Mouse (Mus musculus): ENCODE measurements at regions not wholly inside any gene's neighbourhood (a gene's known extent, or its start where the extent isn't known, plus 50 kb on each side); places are given as distances from the start of the nearest gene placed in this dataset.

DNA sequence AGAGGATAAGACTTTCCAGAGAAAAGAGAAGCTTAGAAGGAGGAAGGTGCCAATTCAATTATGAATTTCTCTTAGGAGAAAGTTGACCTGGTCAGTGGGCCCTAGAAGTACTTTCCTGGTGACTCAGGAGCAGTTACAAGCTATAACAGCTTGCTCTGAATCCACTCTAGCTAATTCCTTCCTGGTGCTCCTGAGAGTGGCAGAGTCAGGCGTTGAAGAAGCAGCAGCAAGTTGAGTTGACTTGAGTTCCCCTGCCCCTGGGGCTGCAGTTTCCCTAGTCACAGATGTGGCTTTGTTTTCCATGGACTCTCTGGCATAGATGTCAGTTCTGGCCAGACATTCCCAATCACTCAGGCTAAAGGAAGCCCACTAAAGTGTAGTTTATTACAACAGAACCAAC is 85.9 kb downstream of the Osr1 start:
- Histone ChIP-seq H3K9ac (no peak overlapping the region), H3K27me3 (no peaks in the 10 kb centered on the region), H3K36me3 (no peaks in the 10 kb centered on the region), H3K27ac (no peak overlapping the region), H3K4me2 (no peak overlapping the region), H3K9me3 (no peaks in the 10 kb centered on the region), H3K4me1 (0 out of 2 replicates have a peak, but pooled peaks cover 2% of the 10 kb centered on the region), H3K4me3 (no peak overlapping the region)
- WGBS, result 36% methylated on average over 1 of the region's 1 CpGs
- no peak for ATAC-seq (ENCODE audit: insufficient number of reproducible peaks, low FRiP score, low TSS enrichment, low read depth)

DNA sequence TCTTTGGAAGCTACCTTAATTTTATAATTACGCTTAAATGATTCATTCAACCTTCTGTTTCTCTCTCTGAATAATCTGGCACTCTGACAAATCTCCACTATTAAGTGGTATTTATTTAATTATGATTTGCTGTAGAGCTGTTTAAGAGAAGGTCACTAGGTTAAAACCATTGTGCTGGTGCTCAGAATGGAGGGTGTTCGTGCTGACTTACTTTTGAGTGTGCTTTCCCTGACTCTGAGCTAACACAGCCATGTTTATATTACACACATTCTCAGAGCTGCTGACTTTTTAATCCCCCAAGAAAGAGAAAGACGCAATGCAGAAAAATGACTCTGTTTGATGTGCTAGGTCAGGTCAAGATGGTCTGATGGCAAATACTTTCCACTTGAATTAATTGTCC is 86.4 kb downstream of the Osr1 start:
- Histone ChIP-seq H3K4me2 (no peak overlapping the region), H3K36me3 (no peaks in the 10 kb centered on the region), H3K27ac (no peak overlapping the region), H3K4me1 (0 out of 2 replicates have a peak, but pooled peaks cover 2% of the 10 kb centered on the region), H3K9ac (no peak overlapping the region), H3K4me3 (no peak overlapping the region), H3K27me3 (no peaks in the 10 kb centered on the region), H3K9me3 (no peaks in the 10 kb centered on the region)
- 55% methylated on average over 3 of the region's 3 CpGs for WGBS
- no peak for ATAC-seq (ENCODE audit: insufficient number of reproducible peaks, low FRiP score, low TSS enrichment, low read depth)

DNA sequence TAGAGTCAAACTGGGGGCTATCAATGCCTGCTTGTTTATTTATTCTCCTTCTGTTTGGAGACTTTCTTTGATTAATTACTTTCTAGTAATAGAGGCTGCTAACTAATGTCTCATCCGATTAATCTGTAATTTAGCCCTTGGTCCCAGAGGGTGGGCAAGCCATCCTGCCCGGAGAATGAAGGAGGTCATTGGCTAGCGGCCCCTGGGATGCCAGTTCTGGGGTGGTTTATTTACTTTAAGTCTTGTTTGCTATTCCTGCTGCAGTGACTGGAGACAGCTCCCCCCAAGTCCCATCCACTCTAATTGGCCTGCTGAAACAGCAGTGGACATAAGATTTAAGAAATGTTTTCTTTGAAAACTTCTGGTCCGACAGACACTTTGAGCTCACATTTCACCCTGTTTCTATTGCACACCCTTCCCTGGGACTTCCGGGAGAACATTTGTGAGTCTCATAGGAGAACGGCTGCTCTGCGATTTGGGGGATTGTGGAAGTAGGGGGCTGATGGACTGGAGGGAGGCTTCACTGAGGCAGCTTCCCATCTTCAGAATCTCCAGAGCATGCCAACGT is 87.4 kb downstream of the Osr1 start:
- Histone ChIP-seq H3K4me1 (0 out of 2 replicates have a peak, but pooled peaks cover 2% of the 10 kb centered on the region), H3K9ac (no peak overlapping the region), H3K36me3 (no peaks in the 10 kb centered on the region), H3K4me2 (no peak overlapping the region), H3K27ac (no peak overlapping the region), H3K9me3 (no peaks in the 10 kb centered on the region), H3K4me3 (no peak overlapping the region), H3K27me3 (no peaks in the 10 kb centered on the region)
- no peak for ATAC-seq (ENCODE audit: insufficient number of reproducible peaks, low FRiP score, low TSS enrichment, low read depth)
- 43% methylated on average over 8 of the region's 8 CpGs for WGBS

DNA sequence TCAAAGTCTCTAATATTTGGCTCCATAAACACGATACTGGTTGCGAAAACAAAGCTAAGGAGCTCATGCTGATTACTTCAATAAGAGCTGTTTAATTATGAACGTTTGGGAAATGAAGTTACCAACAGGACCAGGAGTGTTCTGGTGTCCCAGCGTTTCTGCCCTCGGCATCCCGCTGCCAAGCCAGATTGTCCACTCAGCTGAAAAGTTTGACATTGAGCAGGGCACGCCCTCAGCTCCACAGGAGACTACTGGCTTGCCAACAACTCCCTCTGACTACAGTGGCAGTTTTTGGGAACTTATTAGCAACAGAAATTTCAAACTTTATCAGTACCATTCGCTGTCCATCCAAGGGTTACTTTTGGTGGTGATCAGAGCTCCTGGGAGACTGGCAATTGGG is 87.9 kb downstream of the Osr1 start:
- H3K9me3 ChIP-seq, result no peaks in the 10 kb centered on the region
- no peak overlapping the region for H3K27ac ChIP-seq
- H3K36me3 ChIP-seq, result no peaks in the 10 kb centered on the region
- 0 out of 2 replicates have a peak, but pooled peaks cover 2% of the 10 kb centered on the region for H3K4me1 ChIP-seq
- no peaks in the 10 kb centered on the region for H3K27me3 ChIP-seq
- H3K4me3 ChIP-seq, result no peak overlapping the region
- H3K4me2 ChIP-seq, result no peak overlapping the region
- H3K9ac ChIP-seq, result no peak overlapping the region
- WGBS, result 64% methylated on average over 8 of the region's 8 CpGs
- no peak for ATAC-seq (ENCODE audit: insufficient number of reproducible peaks, low FRiP score, low TSS enrichment, low read depth)

DNA sequence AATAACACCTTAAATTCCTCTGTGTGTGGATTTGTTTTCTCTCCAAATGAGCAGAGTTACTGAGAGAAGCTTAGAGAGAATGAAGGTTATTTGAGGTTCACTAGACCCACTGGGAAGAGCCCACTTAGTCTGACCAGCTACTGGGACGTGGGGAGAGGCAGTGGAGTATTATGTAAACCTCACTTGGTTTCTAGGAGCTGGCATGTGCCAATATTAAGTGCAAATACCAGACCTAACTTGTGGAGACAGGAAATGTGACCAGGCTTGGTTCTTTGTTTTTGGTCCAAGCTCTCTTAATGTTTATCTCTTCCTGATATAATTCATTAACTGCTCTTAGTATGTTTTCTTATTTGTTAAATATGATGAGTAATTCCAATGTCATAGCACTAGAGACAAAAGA is 90.4 kb downstream of the Osr1 start:
- Histone ChIP-seq H3K9ac (no peak overlapping the region), H3K4me2 (no peak overlapping the region), H3K4me3 (no peak overlapping the region), H3K4me1 (0 out of 2 replicates have a peak, but pooled peaks cover 2% of the 10 kb centered on the region), H3K36me3 (no peaks in the 10 kb centered on the region), H3K27ac (no peak overlapping the region), H3K9me3 (no peaks in the 10 kb centered on the region), H3K27me3 (no peaks in the 10 kb centered on the region)
- ATAC-seq (ENCODE audit: insufficient number of reproducible peaks, low FRiP score, low TSS enrichment, low read depth), result no peak
- 38% methylated on average over 1 of the region's 1 CpGs for whole genome bisulfite sequencing

DNA sequence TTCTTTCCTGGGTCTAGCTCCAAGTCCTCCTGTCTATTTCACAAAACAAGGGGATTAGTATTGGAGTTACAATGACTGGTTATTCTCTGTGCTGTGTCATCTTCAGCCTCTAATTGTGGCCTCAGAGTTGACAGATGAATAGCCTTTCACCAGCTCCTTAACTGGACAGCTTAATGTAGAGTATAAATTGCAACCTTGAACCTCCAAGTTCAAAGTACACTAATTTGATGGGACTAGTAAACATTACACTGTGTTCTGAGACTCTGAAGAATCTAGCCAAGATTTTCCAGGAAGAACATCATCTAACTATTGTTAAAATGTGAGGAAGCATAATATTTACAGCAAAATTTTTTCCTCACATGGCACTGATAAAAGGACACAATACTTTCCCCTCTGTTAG is 118.9 kb downstream of the Osr1 start:
- Histone ChIP-seq H3K27me3 (no peaks in the 10 kb centered on the region), H3K9me3 (no peaks in the 10 kb centered on the region), H3K36me3 (no peaks in the 10 kb centered on the region), H3K27ac (no peak overlapping the region), H3K4me3 (no peak overlapping the region), H3K4me2 (no peak overlapping the region), H3K4me1 (no peaks in the 10 kb centered on the region), H3K9ac (no peak overlapping the region)
- no peak for ATAC-seq (ENCODE audit: insufficient number of reproducible peaks, low FRiP score, low TSS enrichment, low read depth)

DNA sequence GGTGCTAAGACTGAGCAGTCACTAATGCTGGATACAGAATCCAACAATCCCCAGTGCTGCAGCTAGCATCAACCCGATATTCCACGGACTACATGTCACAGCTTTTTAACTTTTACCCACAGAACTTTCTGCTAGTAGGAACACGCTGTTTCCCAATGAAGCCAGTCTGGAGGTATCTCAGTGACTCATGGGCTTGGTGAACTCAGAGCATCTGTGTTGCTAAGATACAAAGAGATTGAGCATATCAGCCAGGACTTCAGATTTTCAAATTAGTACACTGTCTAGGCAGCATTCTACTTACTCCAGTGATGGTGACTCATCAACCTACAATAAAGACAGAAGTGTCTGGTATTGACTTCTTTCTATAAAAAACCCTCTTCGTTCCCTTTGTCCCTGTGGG is 119.6 kb downstream of the Osr1 start:
- no peaks in the 10 kb centered on the region for H3K9me3 ChIP-seq
- H3K36me3 ChIP-seq, result no peaks in the 10 kb centered on the region
- no peak overlapping the region for H3K4me3 ChIP-seq
- H3K27ac ChIP-seq, result no peak overlapping the region
- H3K9ac ChIP-seq, result no peak overlapping the region
- no peaks in the 10 kb centered on the region for H3K4me1 ChIP-seq
- 82% methylated on average over 4 of the region's 4 CpGs for WGBS
- H3K27me3 ChIP-seq, result no peaks in the 10 kb centered on the region
- no peak overlapping the region for H3K4me2 ChIP-seq
- ATAC-seq (ENCODE audit: insufficient number of reproducible peaks, low FRiP score, low TSS enrichment, low read depth), result no peak

DNA sequence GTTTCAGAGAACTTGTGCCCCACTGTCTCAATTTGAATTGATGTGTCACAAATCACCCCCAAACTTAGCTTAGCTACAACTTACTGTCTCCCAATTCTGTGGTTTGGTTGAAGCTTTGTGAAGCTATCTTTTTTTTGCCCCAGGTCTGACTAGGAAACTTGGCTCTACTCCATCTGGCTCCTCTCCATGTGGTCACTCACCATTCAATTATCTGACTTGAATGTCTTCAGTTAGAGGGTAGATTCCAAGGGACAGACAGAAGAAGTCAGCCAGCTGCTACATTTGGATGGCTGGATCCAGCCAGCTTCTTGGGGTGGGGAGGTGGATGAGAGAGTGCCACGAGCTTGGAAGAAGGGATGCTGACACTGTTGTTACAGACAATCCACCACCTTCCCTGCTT is 163.0 kb downstream of the Osr1 start:
- Histone ChIP-seq H3K4me2 (no peak overlapping the region), H3K9ac (no peak overlapping the region), H3K4me1 (no peaks in the 10 kb centered on the region), H3K27me3 (no peaks in the 10 kb centered on the region), H3K9me3 (no peaks in the 10 kb centered on the region), H3K4me3 (no peak overlapping the region), H3K27ac (no peak overlapping the region), H3K36me3 (no peaks in the 10 kb centered on the region)
- 70% methylated on average over 1 of the region's 1 CpGs for WGBS
- ATAC-seq (ENCODE audit: insufficient number of reproducible peaks, low FRiP score, low TSS enrichment, low read depth), result no peak

DNA sequence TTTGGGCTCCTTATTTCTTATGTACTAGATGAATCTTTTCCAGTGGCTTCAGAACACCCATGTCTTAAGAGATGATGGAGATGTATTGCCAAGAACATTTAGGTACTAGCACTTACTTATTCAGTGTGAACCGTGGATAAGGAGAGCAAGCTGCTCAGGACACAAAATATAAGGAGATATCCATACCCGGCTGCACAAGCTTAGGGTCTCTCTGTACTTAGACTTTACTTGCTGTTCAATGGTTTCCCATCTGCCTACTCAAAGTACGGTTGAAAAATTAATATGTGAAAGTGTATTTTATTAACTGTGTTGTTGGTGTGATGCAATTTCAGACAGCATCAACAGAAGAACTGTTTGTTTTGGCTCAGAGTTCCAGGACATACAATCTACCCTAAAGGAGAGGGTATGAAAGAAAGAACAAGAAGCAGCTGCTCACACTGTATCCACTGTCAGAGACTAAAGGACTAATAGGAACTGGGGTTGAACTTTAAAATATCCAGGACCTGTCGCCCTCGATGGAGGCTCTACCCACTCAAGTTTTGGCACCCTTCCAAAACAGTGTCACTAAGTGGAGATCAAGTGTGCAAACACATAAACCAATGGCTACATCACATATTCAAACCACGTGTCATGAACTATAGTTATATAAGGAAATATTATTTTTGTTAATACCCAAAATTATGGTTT is 174.9 kb downstream of the Osr1 start:
- Histone ChIP-seq H3K27me3 (peaks cover 8% of the 10 kb centered on the region; the same call in 1 of the 2 replicates), H3K4me3 (no peak overlapping the region), H3K9me3 (no peaks in the 10 kb centered on the region), H3K4me2 (no peak overlapping the region), H3K9ac (no peak overlapping the region), H3K36me3 (no peaks in the 10 kb centered on the region), H3K4me1 (no peaks in the 10 kb centered on the region), H3K27ac (no peak overlapping the region)
- ATAC-seq (ENCODE audit: insufficient number of reproducible peaks, low FRiP score, low TSS enrichment, low read depth), result no peak
- WGBS, result 60% methylated on average over 6 of the region's 6 CpGs

DNA sequence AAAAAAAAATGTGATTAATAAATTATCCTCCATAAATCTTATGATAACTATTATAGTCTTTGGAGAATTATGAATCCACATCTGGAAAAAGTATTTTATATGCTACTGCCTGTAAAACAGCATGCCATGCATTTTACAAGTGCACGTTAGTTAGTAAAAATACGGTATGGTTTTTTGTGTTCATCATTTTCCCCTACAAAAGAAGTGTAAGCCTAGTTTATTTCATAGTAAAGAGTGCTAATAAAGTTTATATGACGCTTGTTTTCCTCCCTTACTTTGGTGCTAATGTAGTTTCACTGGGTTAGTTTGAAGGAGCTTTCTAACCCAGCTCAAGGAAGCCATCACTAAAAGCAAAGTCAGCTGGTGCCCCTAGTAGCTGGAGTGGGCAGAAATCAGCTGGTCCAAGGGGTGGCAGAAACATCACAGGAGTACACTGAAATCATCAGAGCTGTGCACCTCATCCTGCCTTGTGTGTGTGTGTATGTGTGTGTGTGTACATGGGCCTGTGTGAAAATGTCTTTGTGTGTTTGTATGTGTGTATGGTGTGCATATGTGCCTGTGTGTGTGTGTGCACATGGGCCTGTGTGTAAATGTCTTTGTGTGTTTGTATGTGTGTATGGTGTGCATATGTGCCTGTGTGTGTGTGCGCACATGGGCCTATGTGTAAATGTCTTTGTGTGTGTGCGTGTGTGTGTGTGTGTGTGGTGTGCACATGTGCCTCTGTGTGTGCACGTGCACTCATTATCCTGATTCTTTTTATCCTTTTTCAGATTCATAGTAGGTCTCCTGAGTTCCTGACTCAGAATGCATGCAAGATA is 181.6 kb downstream of the Osr1 start:
- H3K4me1 ChIP-seq, result peaks cover 10% of the 10 kb centered on the region; the same call in 1 of the 2 replicates
- no peak for ATAC-seq (ENCODE audit: insufficient number of reproducible peaks, low FRiP score, low TSS enrichment, low read depth)
- no peaks in the 10 kb centered on the region for H3K9me3 ChIP-seq
- H3K36me3 ChIP-seq, result no peaks in the 10 kb centered on the region
- peaks cover 12% of the 10 kb centered on the region; the same call in 1 of the 2 replicates for H3K27me3 ChIP-seq
- H3K4me2 ChIP-seq, result no peak overlapping the region
- H3K4me3 ChIP-seq, result no peak overlapping the region
- peak overlapping the region; percentile 55; the same call in 1 of the 2 replicates for H3K27ac ChIP-seq
- 33% methylated on average over 6 of the region's 6 CpGs for WGBS
- H3K9ac ChIP-seq, result no peak overlapping the region

DNA sequence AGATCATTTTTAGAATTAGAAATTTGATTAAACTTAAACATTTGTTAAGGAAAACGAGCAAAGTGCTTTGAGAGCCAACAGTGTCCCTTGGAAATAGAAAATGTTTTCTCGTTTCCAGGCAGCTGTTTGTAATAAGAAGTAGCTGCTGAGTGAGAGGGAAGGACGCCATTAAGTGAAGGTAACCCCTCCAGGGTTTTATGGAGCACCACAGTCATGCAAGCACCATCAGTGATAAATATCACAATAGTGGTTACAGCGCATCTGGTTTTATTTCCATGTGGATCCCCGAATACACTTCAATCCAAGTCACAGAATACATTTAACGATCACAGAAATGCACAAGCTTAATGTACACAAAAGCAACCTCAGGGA is 182.1 kb downstream of the Osr1 start:
- Histone ChIP-seq H3K27me3 (0 out of 2 replicates have a peak, but pooled peaks cover 6% of the 10 kb centered on the region), H3K4me1 (peaks cover 10% of the 10 kb centered on the region; the same call in 1 of the 2 replicates), H3K27ac (no peak overlapping the region), H3K9me3 (no peaks in the 10 kb centered on the region), H3K4me3 (no peak overlapping the region), H3K4me2 (no peak overlapping the region), H3K9ac (no peak overlapping the region), H3K36me3 (no peaks in the 10 kb centered on the region)
- WGBS, result 25% methylated on average over 6 of the region's 6 CpGs
- no peak for ATAC-seq (ENCODE audit: insufficient number of reproducible peaks, low FRiP score, low TSS enrichment, low read depth)

DNA sequence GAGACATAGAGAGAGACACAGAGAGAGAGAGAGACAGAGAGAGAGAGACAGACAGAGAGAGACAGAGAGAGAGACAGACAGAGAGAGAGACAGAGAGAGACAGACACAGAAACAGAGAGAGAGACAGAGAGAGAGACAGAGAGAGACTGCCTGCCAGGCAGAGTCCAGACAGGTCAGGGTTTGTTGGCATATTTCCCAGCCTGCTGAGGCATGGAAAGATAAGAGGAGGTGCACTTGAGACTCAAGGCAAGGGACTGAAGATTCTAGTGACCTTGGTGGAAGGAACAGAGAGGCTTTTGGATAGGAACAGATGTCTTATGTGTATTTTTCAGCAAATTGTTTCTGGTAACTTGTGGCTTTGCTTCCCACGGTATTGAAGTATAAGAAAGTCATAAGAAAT is 186.5 kb downstream of the Osr1 start:
- H3K4me2 ChIP-seq, result no peak overlapping the region
- H3K36me3 ChIP-seq, result no peaks in the 10 kb centered on the region
- H3K9me3 ChIP-seq, result no peaks in the 10 kb centered on the region
- no peak overlapping the region for H3K27ac ChIP-seq
- ATAC-seq (ENCODE audit: insufficient number of reproducible peaks, low FRiP score, low TSS enrichment, low read depth), result no peak
- no peak overlapping the region for H3K4me3 ChIP-seq
- peaks cover 9% of the 10 kb centered on the region; the same call in 1 of the 2 replicates for H3K27me3 ChIP-seq
- 62% methylated on average over 1 of the region's 1 CpGs for WGBS
- peaks cover 10% of the 10 kb centered on the region for H3K4me1 ChIP-seq
- no peak overlapping the region for H3K9ac ChIP-seq
